Mouse (Mus musculus) lung, adult 2 months (tissue): Measurements from ENCODE around the gene Cd34.

Experiments used
- CTCF ChIP-seq: fragments of 200-500 bp; IDR thresholded peaks from 2 replicates; pipeline ENCODE4 v1.5.1; 2011; ENCODE audit warnings: mild to moderate bottlenecking, low read length, control low read depth; ENCODE audit not compliant: insufficient read depth
- POLR2A ChIP-seq: fragments of 200-500 bp; IDR thresholded peaks from 2 replicates; pipeline ENCODE4 v1.6.1; 2011; ENCODE audit warnings: low read depth, mild to moderate bottlenecking, control low read depth, low read length, borderline replicate concordance; ENCODE audit errors: extremely low read depth

GRCm38 (mm10) chr1:194992589-194993317, 54.1 kb downstream of the Cd34 start:
- TF ChIP-seq CTCF (no peak), POLR2A (no peak)
